Mouse (Mus musculus) c-Kit-positive CD71-positive TER-119-positive erythroid progenitor cells, embryonic 14.5 days (primary cell): ENCODE results near the gene Sf1.

Source experiments
- DNase-seq: peaks from one replicate; pipeline ENCODE4 v3.0.0-alpha.2; 2013; ENCODE audit warnings: low spot score

Gene Sf1

GRCm38 (mm10) chr19:6375423-6376254 is 12.1 kb downstream of the Sf1 start:
- no peak for DNase-seq

- no peak for DNase-seq
These were observed 12.7 kb downstream of the Sf1 start for GRCm38 (mm10) chr19:6376255-6376564.

GRCm38 (mm10) chr19:6376643-6377042 is 13.2 kb downstream of the Sf1 start:
- DNase-seq = no peak

GRCm38 (mm10) chr19:6377327-6378040 is 14.0 kb downstream of the Sf1 start:
- no peak for DNase-seq

GRCm38 (mm10) chr19:6380411-6381166 is 17.1 kb downstream of the Sf1 start:
- no peak for DNase-seq

GRCm38 (mm10) chr19:6381238-6381637 is 17.7 kb downstream of the Sf1 start:
- DNase-seq = no peak

- DNase-seq = no peak
These were observed 18.9 kb downstream of the Sf1 start for GRCm38 (mm10) chr19:6382323-6382924.

GRCm38 (mm10) chr19:6383470-6383869 is 20.0 kb downstream of the Sf1 start:
- no peak for DNase-seq

- DNase-seq = no peak
These were observed 20.6 kb downstream of the Sf1 start, which contains the start of gene Pygm for GRCm38 (mm10) chr19:6384128-6384527. Gene Pygm (plus strand): TSS chr19:6384399.

- no peak for DNase-seq
These were observed 21.5 kb downstream of the Sf1 start for GRCm38 (mm10) chr19:6384954-6385353.

GRCm38 (mm10) chr19:6385419-6385818 is 21.9 kb downstream of the Sf1 start:
- no peak for DNase-seq

- no peak for DNase-seq
These were observed 22.3 kb downstream of the Sf1 start for GRCm38 (mm10) chr19:6385821-6386220.

GRCm38 (mm10) chr19:6386234-6386633 is 22.7 kb downstream of the Sf1 start:
- DNase-seq = no peak

GRCm38 (mm10) chr19:6388006-6388405 is 24.5 kb downstream of the Sf1 start:
- no peak for DNase-seq

- no peak for DNase-seq
These were observed 26.3 kb downstream of the Sf1 start for GRCm38 (mm10) chr19:6389803-6390202.

GRCm38 (mm10) chr19:6390251-6390650 is 26.8 kb downstream of the Sf1 start:
- no peak for DNase-seq

GRCm38 (mm10) chr19:6392743-6393393 is 29.4 kb downstream of the Sf1 start:
- no peak for DNase-seq

- no peak for DNase-seq
These were observed 30.1 kb downstream of the Sf1 start for GRCm38 (mm10) chr19:6393637-6394036.

- no peak for DNase-seq
These were observed 32.7 kb downstream of the Sf1 start for GRCm38 (mm10) chr19:6396237-6396636.

- DNase-seq = no peak
These were observed 34.2 kb downstream of the Sf1 start for GRCm38 (mm10) chr19:6397582-6398249.
